Mouse (Mus musculus) embryo, embryonic 11.5 days (tissue): Measurements from ENCODE around the gene Ube2f.

Experiments
- DNase-seq: peaks from one replicate; pipeline ENCODE4 v3.0.0-alpha.2; 2012; ENCODE audit warnings: low read depth, low spot score

The Ube2f gene

DNA sequence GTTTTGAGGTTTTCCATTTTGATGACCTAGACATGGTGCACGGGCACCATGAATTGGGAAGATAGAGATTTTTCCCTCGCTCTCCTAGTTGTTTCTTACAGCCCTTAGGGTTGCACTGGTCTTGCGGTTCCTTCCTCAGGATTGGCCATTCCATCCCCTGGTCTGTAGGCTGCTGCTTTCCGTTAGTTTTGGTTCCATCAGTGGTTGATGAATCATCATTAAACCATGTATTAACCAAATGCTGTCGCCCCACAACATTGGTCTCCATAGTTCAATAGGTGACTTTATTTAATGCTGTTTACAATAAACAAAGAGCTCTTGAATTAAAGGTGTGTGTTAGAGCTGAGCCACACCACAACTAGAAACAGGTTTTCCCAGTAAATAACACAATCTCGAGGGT lies 12.4 kb upstream of the Ube2f start:
- DNase-seq = no peak

DNA sequence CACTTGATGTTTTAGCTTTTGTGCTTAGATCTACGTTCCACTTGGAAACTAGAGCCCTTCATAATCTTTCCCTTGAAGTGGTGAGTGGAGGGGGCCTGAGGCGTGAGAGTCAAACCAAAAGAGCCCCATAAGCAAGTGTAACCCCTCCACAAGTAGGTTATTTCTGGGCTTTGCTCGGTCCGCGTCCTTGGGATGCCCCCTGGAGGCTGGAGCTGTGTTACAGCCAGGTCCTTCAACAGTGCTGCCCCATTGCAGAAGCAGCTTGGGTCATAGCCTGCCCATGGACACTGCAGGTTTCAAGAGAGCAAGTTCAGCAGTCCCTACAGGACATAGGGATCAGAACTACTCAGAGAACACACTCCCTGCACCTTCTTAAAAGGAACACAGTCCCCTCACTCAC lies 11.0 kb upstream of the Ube2f start:
- no peak for DNase-seq

GRCm38 (mm10) chr1:91239800-91240199 lies 10.3 kb upstream of the Ube2f start:
- no peak for DNase-seq

GRCm38 (mm10) chr1:91240685-91241084 lies 9.4 kb upstream of the Ube2f start:
- no peak for DNase-seq

GRCm38 (mm10) chr1:91241249-91241648 lies 8.9 kb upstream of the Ube2f start:
- DNase-seq = no peak

GRCm38 (mm10) chr1:91248242-91248641 lies 1.9 kb upstream of the Ube2f start:
- no peak for DNase-seq

DNA sequence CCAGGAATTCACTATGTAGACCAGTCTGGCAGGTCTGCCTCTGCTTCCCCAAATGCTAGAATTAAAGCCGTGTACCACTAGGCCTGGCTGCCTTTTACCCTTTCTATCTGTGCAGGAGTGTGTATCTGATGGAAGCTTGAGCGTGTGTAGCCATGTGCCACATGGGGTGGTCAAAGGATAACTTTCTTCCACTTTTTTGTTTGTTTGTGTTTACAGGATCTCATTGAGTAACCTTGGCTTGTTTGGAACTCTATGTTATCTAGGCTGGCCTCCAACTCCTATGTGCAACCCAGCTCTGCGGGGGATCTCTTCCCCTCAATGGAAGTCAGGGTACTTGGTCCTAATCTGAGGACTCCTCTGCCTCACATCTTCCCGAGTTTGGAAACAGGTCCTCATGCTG lies 1.1 kb upstream of the Ube2f start:
- DNase-seq = no peak

DNA sequence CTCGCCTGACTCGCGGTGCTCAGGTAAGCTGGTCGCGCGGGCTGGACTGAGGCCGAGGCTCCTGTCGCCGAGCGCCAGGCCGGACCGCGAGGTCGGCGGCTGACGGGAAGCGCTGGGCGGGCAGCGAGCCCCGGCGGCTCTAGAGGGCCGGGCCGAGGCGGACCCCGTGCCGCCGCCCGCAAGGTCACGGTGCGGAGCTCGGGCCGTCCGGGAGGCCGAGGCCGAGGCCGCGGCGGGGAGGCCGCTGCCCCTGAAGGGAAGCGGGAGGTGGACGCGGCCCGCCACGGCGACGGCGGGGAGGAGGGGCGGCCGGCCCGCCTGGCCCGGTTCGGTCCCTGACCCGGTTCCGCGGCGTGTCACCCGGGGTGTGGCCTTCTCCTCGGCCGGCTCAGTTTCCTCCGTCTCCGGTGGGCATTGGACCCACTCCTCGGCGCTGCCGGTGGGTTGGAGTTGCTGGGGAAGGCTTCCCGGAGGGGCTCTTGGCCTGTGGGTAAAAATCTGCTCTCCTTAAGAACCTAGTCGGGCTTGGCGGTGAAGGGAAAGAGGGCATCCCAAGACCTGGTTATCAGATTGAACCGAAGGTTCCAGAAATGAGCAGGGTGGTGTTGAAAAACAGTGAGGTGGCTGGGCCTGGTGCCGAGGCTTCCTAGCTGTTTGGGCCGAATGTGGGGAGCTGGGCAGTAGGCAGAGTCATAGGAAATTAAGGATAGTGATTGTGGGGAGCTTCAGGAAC lies 477 bp downstream of the Ube2f start:
- no peak for DNase-seq

DNA sequence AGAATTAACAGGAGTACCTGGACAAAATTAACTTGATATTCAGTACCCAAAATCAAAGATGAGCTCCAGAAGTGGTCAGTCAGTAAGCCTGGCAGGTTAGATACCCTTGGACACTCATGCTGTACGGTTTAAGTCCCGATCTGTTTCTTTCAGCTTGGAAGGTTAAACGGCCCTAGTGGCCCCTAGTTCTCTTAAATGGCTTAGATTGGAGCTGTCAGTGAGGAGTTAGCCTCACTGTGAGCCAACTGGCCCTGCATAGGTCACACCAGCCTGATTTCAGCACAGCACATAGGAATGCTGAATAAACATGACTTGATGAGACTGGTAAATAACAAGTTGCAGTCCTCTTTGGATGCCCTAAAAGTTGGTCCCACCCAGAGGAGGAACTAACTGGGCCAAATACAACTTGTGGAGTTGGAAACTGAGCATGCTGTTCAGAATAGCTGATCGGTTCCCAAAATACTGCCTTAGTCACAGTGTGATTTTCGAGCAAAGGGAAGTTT lies 1.1 kb downstream of the Ube2f start:
- DNase-seq = no peak

DNA sequence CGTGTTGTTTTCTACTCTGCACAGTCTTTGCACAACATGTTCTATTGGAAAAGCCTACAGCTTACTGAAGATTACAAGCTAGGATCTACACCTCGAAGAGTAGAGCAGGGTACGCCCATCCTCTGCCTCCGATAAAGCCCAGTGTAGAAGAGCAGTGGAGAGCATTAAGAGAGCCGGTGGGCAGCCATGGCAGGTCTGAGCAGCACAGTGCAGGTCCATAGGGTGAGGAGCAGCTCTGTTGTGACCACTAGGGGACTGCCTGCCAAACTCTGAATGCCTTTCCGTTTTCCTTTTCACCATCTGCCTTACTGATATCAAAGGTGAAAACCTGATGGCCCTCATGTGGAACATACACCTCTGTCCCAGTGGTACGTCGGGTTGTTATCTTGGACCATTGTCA lies 1.8 kb downstream of the Ube2f start:
- no peak for DNase-seq

DNA sequence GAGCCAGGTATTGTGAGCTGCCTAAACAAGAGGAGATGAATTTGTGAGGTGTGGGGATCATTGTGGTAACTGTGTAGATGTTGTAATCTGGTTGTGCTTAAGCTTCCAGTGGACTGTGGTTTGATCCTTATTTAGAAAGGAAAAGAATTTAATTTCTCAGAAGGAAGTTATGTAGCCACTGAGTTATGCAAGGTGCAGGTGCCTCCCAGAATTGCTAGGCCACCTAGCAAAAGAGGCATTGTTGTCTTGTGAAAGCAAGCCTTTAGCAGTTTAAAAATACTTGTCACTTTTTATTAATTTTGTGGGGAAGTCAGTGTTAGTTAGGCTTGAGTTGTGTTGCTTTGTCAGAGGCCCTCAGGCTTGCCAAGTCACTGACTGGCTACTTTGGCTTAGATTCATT lies 7.8 kb downstream of the Ube2f start:
- DNase-seq = no peak

- DNase-seq = no peak
These were observed 9.7 kb downstream of the Ube2f start for GRCm38 (mm10) chr1:91259794-91260193.

DNA sequence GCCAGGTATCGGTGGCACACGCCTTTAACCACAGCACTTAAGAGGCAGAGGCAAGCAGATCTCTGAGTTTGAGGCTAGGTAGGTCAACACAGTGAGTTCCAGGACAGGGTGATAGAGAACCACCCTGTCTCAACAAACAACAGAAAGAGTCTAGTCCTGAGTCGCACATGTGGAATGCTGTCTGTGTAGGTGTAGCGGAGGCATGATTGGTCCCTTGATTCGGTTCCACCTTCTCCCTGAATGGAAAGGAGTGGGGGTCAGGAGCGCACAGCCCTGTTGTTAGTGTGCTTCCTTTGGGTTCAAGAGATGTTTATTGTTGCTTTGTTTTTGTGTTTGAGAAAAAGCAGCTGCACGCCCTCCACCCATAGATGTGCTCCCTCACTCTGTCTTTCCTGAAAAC lies 12.4 kb downstream of the Ube2f start:
- DNase-seq = no peak

- DNase-seq = no peak
These were observed 22.2 kb downstream of the Ube2f start for GRCm38 (mm10) chr1:91272260-91272659.

DNA sequence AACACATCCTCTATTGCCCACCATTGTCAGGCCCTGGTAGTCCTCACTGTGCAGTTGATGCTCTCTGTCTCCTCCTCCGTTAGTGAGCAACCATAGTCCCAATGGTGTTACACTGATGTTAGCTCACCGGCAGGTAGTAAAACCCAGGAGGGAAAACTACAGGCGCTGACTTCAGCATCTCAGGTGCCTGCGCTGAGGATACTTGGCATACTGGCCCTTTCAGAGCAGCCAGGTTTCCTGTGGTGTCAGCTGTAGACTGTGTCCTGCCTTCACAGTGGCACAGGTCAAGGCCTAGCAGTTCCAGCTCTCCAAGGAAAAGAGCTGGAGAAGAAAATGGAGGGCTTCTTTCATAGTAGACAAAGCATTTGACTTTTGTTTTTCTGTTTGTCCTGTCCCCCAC lies 26.5 kb downstream of the Ube2f start:
- no peak for DNase-seq

- DNase-seq = no peak
These were observed 27.4 kb downstream of the Ube2f start for GRCm38 (mm10) chr1:91277480-91277879.

GRCm38 (mm10) chr1:91278410-91279119 lies 28.5 kb downstream of the Ube2f start:
- no peak for DNase-seq

DNA sequence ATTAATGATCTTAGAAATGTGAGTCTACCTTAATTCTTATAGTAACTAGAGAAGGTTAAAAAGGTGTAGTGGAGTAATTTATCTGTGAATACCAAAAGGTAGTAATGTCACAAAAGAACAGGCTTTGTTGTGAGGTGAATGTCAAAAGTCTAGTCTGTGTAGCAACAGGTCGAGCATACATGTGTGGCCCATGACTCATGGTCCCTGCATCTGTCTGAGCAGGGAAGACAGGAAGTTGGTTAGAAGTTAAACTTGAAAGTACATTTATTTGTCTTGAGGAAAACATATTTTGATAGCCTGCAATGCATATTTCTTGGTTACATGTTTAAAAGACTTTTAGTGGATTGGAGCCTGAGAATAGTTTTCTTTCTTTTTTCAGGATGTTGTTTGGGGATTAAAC lies 29.0 kb downstream of the Ube2f start:
- DNase-seq = no peak

GRCm38 (mm10) chr1:91282582-91282981 lies 32.5 kb downstream of the Ube2f start:
- DNase-seq = no peak

DNA sequence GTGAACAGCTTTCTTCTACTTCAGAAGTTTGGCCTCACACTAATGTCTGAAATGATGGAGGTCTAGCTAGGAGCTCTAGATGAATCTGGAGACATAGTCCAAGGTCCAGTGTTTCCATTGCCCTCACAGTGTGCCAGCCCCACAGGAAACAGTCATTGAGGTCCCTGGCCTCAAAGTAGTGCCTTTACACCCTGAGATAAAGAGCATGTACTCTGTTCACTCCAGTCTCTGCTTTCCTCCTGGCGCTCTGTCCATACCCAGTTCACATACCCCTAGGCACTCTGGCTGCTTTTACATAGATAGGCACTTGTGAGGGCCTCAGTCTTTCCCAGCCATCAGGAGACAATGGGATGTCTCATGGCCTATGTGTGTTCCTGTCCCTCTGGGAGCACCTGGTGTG lies 39.3 kb downstream of the Ube2f start:
- DNase-seq = no peak

GRCm38 (mm10) chr1:91292101-91292825 lies 42.2 kb downstream of the Ube2f start:
- no peak for DNase-seq

DNA sequence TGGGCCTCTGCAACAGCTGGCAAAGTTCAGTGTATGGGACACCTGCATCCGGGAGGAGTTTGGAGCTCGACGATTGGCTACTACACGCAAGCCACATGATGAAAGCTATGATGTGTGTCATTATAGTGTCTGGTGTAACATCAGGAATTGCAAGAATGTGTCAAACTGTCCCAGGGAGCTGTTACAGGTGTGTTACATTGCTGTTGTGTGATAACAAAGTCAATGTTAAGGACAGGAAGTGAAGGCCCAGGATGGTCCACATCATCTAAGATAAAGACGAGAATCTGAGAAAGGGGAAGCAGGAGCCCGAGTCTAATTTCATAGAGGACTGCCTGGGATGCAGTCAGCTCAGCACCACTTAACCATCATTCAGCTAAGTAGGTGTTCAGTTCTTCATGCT lies 45.4 kb downstream of the Ube2f start:
- no peak for DNase-seq
